Mouse (Mus musculus) adrenal gland, adult 2 months (tissue): ENCODE measurements around the gene B4galt5. TPM values are rescaled to one million over a fixed set of nuclear protein-coding genes. Genes with fewer than 3 reads are reported as not detected.
"Not testable (repeated sequence)": the region's sequence is repeated elsewhere in the genome, so short reads cannot be mapped to it uniquely, and the experiment has no call there.

Experiments used
- DNase-seq: peaks from one replicate; pipeline ENCODE4 v3.0.0; 2021
- long read RNA-seq: library from polyadenylated mRNA; stranded (forward); transcript quantifications from one replicate; pipeline ENCODE4 v2.0.0, GENCODE M21; 2021
- polyA plus RNA-seq: library from polyadenylated mRNA; depleted of rRNA; stranded (reverse); fragments of >200 nt; gene quantifications from 2 replicates; pipeline ENCODE4 v1.2.3, GENCODE M21; 2012; rRNA removed
- total RNA-seq, 2 experiments: library from RNA; stranded (reverse); gene quantifications; 2 replicates each; pipeline ENCODE4 v1.2.3; 2021

B4galt5 gene
- total RNA-seq: 100 to 1,000 TPM in 1 of 2 experiments, 10 to 100 TPM in 1; 92.7 to 113 TPM
- polyA plus RNA-seq: 43.9 and 47.6 TPM in 2 replicates
- long read RNA-seq, full-length matches to known transcripts: 7 of 29 reads
- long read RNA-seq, partial matches to known transcripts: 4 of 29 reads
- long read RNA-seq, other reads (novel, unspliced or antisense): 18 of 29 reads

GRCm38 (mm10) chr2:167348376-167349282 lies at the start of gene B4galt5:
TSS of gene B4galt5 (minus strand) at chr2:167349183.
- DNase-seq: peak; percentile 55

- not testable (repeated sequence) for DNase-seq
Measured at GRCm38 (mm10) chr2:167396420-167396819, 47.4 kb upstream of the B4galt5 start.

DNA sequence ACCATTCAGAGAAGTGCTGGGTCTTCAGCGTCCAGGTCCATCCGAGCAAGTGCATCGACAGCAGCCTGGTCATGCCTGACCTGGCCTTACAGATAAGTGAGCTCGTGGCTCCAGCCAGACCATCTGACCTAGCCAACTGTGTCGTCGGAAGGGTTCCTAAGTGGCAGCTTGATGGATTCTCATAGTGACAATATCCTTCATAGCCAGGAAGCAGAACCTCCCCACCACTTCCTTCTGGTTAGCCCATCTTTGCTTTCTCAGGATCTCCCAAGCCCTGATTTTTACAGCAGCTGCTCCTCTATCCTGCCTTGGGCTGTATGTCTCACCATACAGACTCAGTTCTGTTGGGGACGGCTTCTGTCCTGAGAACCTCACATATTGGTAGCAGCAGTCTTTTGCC lies 45.4 kb upstream of the B4galt5 start:
- no peak for DNase-seq

- peak; percentile 59 for DNase-seq
Measured at GRCm38 (mm10) chr2:167386998-167387397, 38.0 kb upstream of the B4galt5 start.

DNA sequence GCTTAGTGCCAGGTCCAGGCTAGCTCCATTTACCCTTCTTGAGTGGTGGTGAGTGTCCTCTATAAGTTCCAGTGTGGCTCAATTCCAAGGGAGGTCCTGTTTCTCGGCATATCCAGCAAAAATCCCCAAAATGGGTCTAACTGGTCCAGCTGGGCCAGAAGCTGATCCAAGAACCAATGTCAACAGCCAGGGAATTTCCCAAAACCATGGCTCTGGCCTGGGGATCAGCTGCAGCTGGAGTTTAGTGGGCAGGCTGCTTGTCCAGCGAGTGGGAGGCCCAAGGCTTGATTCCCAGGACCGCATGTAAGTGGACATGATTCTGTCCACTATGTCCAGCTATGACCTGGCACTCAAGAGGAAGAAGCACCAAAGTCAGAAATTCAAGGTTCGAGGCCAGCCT lies 37.5 kb upstream of the B4galt5 start:
- DNase-seq: no peak

DNA sequence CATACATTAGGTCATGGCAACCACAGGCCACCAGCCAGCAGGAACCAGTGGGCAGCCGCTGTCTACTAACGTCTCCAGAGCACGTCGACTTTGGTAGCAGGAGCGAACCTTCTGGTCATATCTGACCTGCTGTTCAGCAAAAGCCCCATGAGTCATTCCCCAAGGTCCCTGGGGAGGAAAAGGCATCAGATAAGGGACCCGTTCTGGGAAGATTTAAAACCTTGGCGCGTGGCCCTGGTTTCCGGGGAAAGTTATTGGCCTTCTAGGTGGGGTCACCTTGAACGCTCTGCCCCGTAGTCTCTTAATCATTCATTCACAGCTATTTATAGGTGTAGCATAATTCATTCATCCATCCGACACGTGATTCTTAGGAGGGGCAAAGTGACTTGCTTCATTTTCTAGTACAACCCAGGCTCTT lies 34.7 kb upstream of the B4galt5 start:
- peak; percentile 98 for DNase-seq

DNA sequence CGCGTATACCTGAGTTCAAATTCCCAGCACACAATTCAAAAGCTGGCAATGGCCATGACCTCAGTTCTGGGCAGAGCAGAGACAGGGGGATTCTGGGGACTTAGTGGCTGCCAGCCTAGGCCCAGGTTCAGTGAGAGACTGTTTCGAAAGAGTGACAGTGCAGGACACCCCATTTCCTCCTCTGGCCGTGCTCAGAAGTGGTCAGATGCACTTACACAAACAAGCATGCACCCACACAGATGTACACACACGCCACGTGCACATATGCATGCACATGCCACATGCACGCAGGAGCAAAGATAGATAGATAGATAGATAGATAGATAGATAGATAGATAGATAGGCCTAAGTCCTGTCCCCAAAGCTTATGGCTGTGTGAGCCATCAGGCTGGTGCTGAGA lies 33.4 kb upstream of the B4galt5 start:
- no peak for DNase-seq

DNA sequence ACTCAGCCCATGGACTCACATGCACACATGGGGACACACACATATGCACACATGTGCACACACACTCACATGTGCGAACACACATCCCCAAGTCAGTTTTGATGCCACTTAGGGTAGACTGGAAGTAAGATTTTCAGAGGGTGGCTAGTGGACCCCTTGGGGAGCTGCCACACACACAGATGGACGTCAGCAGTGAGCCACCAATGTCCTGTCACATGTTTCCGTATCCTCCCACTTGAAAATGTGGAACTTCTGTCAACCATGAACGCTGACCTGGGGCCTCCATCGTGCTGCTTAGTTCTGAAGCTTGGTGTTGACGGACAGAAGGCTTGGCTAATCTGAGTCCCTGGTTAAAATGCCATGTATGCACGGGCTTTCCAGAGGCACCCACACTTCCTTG lies 32.6 kb upstream of the B4galt5 start:
- DNase-seq: no peak

DNA sequence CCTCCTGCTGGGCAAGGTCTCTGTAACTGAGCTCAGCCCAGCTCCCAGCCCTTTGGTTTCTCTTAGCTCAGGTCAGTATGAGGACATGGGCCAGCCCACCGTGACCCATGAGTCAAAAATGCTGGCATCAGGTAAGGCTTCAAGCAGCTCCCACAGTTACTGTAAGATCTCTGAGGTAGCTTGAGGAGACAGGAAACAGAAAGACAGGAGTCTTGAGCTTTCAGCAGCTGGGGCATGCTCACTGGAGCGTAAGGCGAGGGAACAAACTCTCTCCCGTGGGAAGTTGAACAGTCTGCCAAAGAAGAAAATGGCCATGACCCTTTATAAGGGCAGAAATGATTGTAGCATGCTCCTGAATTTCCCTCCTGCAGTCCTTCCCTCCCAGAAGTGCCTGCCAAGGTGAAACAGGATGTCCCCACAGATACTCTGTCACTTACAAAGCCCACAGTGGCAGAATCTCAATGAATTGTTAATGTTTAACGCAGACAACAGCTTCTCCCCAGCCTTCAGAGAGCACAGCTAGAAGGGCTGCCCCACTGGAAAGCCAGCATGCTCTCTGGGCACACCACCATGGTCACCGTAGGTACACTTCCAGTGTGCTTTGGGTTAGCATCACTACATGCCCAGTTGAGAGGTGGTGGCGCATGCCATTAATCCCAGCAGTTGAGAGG lies 31.8 kb upstream of the B4galt5 start:
- DNase-seq: peak; percentile 60

- peak; percentile 69 for DNase-seq
Measured at GRCm38 (mm10) chr2:167378972-167379371, 30.0 kb upstream of the B4galt5 start.

GRCm38 (mm10) chr2:167377697-167378096 lies 28.7 kb upstream of the B4galt5 start:
- DNase-seq: no peak

- peak; percentile 44 for DNase-seq
Measured at GRCm38 (mm10) chr2:167376160-167376564, 27.2 kb upstream of the B4galt5 start.

- DNase-seq: no peak
Measured at GRCm38 (mm10) chr2:167375688-167376087, 26.7 kb upstream of the B4galt5 start.

- DNase-seq: no peak
Measured at GRCm38 (mm10) chr2:167375135-167375534, 26.2 kb upstream of the B4galt5 start.

DNA sequence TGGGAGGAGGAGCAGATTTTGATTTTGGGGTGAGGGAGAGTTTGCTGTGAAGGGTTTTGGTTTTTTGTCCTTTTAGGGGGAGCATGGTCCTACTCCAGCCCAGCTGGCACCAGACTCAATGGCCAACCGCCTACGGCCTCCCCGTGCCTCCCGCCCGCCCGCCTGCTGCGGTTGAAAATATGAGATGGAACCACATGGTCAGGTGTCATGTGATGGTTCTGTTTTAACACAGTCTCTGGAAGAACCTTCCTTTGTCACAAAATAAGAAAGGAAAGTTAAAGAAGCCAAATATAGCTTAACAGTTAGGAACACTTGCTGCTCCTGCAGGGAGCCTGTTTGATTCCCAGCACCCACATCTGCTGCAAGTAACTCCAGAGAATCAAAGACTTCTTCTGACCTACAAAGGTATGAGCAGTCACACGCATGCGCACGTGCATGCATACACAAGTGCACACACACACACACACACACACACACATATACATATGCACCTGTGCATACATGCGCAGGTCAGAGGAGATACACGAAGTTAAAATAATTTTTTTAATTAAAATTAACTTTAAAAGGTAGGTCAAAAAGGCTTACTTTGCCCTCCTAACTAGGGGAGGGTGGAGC lies 25.3 kb upstream of the B4galt5 start:
- no peak for DNase-seq

GRCm38 (mm10) chr2:167373266-167373665 lies 24.3 kb upstream of the B4galt5 start:
- peak; percentile 64 for DNase-seq

GRCm38 (mm10) chr2:167371506-167371905 lies 22.5 kb upstream of the B4galt5 start:
- peak; percentile 71 for DNase-seq

- no peak for DNase-seq
Measured at GRCm38 (mm10) chr2:167368328-167368727, 19.3 kb upstream of the B4galt5 start.

- no peak for DNase-seq
Measured at GRCm38 (mm10) chr2:167367777-167368281, 18.8 kb upstream of the B4galt5 start.

DNA sequence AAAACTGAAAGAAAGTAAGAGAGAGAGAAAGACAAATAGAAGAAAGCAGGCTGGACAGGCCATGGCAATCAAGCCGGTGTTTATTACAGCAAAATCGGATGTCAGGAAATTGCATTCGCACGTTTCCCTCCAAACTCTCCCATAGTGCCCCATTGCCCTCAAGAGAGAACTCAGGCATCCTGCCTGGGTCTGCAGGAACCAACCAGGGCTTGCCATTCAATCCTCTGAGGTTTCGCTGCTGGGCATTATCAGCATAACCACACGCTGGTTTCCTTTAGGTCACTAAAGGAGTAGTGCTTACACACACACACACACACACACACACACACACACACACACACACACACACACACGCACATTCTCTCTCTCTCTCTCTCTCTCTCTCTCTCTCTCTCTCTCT lies 18.3 kb upstream of the B4galt5 start:
- no peak for DNase-seq

DNA sequence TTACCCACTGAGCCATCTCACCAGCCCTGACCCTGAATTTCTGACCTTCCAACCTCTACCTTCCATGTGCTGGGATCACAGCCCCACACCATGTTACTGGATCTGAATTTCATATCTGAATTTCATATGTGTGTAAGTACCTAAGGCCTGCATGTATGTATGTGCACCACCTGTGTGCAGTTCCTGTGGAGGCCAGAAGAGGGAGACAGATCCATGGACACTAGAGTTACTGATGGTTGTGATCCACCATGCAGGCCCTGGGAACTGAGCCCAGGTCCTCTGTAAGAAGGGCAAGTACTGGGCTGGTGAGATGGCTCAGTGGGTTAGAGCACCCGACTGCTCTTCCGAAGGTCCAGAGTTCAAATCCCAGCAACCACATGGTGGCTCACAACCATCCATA lies 16.1 kb upstream of the B4galt5 start:
- DNase-seq: no peak
